Mouse (Mus musculus) c-Kit-positive CD71-positive TER-119-negative erythroid progenitor cells, embryonic 14.5 days (primary cell): ENCODE data around the gene Fam118b.

Experiments used
- DNase-seq: peaks from one replicate; pipeline ENCODE4 v3.0.0-alpha.2; 2013; ENCODE audit warnings: low read depth

Fam118b gene

DNA sequence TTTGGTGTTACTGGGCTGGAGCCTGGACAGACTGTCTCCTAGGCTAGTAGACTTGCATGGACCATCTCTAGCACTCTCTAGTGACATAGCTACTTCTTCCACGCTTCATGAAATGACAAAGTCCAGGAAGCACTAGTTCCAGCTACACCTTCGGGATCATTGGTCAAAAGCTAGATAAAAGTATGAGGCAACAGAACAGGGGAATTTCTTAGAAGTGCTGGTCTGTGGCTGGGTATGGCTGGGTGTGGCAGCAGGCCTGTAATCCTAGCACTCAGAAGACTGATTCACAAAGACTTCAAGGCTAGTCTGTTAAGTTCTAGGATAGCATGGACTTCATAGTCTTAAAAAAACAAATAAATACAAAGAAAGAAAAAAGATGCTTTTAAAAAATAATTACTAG is 4.2 kb downstream of the Fam118b start:
- no peak for DNase-seq

DNA sequence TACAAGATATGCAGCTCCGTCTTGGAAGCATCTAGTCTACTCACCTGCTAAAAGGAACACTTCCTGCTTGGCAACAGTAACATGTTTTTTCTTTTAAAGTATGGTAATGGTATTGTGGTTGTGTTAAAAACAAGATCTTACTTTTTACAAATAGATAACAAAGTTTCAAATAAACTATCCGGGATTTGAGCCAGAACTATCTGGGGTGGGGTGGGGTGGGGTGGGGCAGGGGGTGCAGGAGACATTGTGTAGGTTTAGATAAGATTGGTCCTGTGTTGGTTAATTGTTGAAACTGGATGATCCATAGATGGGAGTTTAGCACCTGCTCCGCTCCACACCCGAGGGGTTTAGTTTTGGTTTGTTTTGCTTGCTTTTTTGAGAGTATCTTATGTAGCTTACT is 5.2 kb downstream of the Fam118b start:
- DNase-seq: no peak

DNA sequence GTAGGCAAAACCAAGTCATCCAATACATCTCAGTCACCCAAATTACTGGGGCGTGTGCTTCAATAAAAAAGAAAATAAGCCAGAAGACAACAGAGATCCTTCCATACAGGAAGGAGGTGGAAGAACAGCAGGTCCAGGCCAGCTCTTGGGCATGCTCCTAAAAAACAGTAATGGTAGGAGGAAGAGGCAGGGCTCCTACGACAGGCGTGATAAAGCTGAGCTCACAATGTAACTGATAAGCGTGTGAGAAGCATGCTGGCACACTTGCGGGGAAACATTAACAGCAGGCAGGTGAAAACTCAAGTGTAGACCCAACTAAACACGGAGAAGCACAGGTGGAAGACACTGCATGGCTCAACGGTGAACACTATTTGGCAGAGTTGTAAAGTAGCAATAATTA is 10.2 kb downstream of the Fam118b start:
- no peak for DNase-seq

DNA sequence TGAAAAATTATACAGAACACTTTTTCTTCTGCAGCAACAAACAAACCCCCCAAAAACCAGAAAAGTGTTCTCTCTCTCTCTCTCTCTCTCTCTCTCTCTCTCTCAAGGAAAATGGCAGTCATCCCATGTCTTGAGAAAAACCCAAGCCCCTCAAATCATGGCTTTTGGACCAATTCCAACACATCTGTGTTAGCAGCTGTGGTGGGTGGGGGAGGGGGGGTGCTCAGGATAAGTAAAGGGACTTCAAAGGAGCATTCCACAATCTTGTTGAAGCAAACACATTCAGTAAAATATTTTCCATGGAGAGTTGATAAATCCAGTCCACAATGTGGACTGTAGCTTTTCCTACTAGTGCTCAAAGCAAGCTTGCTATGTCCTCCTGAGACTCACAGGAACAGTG is 18.1 kb downstream of the Fam118b start:
- no peak for DNase-seq

DNA sequence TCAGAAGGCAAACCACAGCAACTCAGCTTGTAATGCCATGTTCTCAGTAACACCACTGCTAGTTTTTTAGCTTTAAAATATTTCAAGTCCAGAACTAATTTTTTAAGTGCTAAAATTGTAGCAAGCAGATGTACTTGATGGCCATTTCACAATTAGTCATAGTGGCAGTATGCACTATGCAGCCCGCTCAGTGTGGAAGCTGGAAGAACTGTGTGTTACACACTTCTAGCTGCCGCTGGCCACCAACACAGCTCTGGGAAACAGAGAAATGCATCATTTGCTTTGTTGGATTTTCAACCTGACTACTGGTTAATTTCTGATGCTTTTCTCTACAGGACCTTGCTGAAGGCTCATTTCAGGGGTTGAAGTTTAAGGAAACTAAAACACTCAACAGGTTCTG is 20.2 kb downstream of the Fam118b start:
- DNase-seq: no peak

DNA sequence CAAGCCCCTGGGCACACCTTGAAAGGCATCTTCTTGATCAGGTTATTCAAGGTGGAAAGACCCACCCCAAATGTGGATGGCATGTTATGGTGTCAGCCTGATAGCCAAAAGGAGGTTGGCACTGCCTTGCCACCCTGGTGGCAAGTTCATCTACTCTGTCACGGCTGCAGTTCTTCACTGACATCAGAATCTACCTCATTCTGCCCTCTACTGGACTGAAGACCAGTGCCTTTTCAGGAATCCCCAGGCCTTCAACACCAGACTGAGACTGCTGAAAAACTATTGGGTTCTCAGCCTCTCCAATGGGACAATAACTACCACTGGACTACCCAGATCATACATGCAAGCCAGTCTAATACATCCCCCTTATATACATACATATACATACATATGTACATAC is 27.9 kb downstream of the Fam118b start:
- DNase-seq: no peak

DNA sequence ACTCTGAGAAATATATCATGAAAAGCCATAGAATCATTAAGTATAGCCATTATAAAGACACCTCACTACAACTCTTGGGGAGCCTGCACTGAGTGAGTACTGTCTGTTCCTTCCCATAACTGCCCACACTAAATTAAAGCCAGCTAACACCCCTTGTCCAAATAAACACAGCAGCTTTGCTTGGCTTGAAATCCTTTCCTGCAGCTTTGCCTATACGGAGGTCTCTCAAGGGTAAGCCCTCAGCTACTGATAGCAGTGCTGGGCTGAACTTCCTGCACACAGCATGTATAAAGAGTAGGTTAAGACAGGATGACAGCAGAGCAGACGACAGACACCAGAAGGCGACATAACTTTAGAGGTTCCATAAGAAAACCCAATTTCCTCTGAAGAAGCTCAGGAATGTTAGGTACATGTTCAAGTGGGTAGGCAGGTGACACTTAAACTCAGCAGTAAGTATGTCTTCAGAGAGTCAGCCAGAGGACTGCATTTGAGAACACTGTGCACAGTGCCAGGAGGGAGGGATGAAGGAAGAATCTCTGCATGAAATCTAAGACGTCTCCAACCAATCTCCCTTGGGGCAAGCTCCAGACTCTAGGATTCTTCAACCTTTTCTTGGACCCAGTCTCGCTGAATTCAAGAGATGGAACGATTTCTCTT is 28.6 kb downstream of the Fam118b start:
- DNase-seq: no peak

DNA sequence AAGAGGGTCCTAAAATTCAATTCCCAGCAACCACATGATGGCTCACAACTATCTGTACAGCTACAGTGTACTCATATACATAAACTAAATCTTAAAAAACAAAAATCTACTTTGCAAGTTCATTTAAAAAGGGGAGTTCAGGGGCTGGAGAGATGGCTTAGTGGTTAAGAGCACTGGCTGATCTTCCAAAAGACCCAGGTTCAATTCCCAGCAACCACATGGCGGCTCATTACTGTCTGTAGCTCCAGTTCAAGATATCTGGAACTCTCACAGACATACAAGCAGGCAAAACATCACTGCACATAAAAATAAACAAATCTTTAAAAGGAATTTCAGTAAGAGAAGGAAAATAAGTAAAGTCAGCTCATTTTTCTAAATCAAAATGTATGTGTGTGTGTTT is 29.2 kb downstream of the Fam118b start:
- DNase-seq: no peak

DNA sequence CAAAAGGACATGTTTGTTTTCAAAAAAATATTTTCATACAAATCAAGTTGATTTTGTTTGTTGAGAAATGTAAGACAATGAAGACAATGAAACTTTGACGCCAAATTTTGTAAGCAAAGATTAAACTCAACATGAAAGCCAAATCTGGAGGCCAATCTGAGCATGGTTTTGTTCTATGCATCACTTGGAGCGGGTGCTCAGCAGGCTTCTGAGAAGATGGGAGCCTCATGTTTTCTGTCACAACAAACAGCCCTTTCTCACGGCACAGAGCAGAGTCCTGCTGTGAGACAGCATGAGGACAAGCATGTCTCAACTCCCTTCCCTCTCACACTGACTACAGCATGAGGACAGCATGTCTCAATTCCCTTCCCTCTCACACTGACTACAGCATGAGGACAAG is 31.6 kb downstream of the Fam118b start:
- DNase-seq: no peak

DNA sequence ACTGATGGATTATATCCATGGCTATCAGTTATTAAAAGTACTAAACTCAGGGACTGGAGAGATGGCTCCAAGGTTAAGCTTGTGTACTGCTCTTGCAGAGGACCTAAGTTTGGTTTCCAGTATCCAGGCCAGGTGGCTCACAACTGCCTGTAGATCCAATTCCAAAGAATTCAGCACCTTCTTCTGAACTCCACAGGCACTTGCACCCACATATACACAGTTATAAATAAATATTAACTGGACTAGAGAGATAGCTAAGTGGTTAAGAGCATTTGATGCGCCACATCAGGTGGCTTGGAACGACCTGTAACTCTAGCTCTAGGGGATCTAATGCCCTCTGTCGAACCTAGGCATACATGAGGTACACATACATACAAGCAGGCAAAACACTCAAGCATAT is 38.9 kb downstream of the Fam118b start:
- no peak for DNase-seq

DNA sequence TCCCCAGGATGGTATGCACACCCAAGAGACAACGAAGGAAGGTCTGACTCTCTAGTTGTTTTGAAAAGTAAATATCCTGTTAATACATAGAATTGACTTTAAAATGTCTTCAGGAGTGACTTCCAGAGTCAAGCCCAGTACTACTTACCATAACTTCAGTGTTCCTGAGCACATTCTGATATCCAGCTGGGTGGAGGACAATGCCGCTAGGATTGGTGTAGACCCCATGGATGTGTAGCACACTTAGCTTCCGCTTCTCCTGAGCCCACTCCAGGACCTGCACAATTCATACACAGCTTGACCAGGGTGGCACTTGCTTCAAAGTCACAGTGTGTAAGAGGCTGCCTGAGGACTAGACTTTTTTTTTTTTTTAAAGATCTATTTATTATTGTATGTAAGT is 44.1 kb downstream of the Fam118b start:
- no peak for DNase-seq

DNA sequence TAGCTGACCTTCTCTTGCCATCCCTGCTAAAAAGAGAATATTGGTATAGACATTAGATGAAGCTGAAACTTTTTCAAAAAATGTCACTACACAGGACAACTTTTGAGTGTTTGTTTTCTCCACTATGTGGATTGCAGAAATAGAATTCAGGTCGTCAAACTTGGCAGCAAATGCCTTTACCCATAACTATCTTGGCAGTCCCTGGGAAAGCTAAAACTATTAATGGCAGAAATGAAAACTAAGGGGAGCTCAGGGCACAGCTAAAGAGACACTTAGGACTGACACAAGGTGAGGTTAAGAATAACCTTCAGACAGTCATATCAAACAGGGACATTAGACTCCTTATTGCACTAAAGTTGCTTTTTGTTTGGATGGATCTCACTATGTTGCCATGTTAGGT is 49.6 kb downstream of the Fam118b start:
- no peak for DNase-seq

DNA sequence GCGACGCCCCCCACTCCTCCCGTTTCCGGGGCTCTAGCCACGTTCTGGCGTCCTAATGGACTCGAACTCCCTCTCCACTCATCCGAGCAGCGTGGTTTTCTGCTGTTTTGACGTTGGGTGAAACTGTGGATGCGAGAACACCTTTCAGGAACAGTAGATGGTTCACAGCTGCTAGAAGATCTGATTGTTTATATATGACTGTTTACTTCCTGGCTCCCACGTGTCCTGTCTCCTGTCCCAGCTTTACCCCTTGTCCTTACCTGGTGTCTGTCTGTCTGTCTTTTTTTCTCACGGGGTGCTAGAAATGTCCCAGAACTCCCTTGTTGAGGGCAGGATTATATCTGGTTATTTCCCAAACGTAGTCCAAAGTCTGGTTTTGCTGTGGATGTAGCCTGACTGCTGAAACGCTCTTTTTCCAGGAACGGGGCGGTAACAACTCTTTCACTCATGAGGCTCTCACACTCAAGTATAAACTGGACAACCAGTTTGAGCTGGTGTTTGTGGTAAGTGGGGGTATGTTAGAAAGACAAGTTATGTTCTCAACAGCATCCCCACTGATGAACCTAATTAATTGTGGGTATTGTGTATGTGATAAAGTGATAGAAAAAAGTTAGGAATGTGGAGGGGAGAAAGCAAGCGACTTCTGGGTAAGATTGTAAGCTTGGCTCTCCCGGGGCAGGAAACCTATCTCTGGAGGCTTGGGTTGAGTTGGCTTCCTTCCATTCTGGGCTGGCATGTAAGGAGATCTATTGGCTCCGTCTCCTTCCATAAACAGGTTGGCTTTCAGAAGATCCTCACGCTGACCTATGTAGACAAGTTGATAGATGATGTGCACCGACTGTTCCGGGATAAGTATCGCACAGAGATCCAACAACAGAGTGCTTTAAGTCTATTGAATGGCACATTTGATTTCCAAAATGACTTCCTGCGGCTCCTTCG is 55.8 kb downstream of the Fam118b start:
- no peak for DNase-seq

DNA sequence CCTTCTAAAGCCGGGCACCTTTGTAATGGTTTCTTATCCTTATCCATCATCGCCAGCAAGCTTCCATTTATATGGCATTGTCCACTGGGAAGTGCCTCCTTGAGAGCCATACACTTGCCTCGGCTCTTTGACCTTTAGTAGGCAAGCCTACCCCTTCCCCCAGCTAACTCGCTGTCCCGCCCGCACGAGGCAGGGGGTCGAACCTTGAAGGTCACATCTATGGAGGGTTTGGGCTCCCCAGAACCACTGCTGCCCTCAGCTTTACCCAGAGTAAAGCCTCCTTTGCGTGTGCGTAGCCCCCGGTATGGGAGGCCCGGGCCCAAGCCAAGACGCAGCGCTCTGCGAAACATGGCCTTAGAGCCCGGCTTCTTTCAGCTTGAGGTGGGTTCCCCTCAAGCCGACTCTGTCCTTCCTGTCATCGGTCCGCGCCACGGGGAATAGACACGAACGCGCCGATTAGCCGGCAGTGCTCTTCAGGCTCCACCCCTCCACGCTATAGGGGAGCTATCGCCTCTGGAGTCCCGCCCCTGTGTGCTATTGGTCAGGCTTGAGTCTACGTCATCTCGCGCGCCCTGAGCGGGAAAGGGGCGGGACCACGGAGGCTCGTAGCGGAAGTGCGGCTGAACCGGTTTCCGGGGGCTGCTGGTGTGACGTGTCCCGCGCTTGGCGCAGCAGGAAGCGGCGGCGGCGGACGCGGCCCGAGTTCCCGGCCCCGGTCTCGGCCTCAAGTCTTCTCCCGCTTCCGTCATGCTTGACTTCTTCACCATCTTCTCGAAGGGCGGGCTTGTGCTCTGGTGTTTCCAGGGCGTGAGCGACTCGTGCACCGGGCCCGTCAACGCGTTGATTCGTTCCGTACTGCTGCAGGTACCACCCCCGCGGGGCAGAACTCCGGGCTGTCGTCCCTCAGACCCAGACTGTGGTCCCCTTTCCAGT is 56.8 kb downstream of the Fam118b start, which contains the start of gene Foxred1:
Gene Foxred1 (minus strand): TSS at position 514 of the 933 bp plus-strand sequence.
- peak; percentile 98 for DNase-seq

DNA sequence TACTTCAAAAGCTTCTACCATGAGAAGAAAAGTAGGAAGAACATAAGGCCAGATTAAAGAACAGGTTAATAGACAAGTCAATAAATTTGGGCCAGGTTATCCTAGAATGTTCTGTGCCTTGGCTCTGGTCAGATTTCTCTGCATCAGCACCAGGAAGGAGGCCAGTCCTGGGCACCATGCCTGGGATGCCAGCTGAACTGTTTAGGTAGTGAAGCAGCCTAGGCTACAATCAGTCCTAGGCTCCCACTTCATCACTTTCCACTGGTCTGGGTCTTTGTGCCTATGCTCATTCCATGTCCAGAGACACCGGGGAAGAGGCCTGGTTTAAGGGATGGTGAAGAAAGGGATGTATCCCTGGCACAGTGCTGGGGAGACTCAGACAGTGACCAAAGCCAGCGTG is 63.2 kb downstream of the Fam118b start:
- no peak for DNase-seq

DNA sequence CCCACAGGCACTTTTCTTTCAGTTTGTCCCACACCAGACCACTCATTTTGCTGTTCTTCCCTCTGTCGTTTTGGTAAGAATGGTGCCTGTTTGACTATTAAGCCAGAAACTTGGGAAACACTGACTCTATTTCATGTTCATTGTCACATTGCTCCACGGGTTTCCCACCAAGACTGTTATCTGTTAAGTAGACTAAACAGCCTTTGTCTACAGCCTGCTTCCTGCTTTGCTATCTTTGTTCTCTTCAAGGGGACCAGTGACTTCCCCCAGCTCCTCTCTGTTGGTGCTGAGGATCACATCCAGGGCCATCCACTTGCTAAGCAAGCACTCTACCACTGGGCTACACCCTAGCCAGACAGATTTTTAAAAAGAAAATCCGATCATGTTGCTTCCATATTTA is 64.1 kb downstream of the Fam118b start:
- no peak for DNase-seq

DNA sequence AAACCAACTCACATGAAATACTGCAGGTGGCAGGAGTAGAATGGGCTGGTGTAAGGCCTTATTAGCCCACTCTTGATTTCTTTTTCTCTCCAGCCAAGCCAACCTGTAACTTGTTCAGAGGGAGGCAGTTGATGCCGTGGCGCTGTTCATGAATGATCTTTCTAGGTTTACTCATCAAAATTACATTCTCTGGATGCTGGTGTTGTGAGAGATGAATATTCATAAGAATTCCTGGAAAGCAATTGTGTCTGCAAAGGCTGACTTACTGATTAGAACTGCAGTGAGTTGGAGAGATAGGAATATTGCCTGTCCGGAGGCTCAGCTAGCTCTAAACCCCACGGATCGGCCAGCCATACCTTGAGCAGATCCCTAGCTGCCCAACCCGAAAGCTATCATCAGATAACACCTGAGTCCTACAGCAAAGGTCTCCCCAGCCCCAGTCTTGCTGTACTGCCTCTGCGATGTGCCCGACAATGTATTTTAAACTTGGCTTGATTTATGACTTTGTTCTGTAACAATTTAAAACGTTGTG is 67.0 kb downstream of the Fam118b start:
- peak; percentile 59 for DNase-seq

DNA sequence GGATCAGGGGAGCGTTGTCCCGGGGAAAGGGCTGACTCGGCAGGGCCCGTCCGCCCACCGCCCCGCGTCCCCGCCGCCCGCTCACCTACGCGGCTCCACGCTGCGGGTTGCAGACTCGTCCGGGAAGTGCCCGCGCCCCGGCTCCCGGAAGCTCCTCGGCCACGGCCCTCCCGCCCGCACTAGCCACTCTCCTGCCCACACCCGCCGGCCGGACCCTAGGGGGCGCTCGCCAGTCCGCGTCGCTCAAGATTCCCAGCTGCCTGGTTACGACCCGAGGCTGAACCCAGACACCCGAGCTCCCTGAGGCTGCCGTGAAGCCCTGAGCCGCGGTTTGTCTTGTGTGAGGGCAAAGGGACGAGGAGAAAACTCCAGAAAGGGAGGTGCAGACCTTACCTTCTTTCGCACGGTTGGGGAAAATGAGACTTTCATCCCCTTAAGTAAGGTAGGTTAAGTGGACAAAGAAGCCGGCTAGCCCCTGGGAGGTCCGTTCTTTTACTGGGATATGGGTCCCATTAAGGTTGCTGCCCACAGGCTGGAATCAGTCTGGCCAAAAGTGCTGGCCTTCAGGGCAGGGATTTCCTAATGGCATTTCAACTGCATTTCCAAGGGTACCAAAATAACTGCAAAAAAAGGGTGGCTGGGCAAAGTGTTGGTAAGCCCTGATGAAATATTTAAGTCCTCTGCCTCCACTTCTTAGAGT is 67.7 kb downstream of the Fam118b start, which contains the start of the genes Srpr and Tirap:
Gene Srpr (plus strand): TSS at position 404 of the 700 bp plus-strand sequence.
Gene Tirap (minus strand): TSS at position 520 of the 700 bp plus-strand sequence.
- DNase-seq: peak; percentile 63

DNA sequence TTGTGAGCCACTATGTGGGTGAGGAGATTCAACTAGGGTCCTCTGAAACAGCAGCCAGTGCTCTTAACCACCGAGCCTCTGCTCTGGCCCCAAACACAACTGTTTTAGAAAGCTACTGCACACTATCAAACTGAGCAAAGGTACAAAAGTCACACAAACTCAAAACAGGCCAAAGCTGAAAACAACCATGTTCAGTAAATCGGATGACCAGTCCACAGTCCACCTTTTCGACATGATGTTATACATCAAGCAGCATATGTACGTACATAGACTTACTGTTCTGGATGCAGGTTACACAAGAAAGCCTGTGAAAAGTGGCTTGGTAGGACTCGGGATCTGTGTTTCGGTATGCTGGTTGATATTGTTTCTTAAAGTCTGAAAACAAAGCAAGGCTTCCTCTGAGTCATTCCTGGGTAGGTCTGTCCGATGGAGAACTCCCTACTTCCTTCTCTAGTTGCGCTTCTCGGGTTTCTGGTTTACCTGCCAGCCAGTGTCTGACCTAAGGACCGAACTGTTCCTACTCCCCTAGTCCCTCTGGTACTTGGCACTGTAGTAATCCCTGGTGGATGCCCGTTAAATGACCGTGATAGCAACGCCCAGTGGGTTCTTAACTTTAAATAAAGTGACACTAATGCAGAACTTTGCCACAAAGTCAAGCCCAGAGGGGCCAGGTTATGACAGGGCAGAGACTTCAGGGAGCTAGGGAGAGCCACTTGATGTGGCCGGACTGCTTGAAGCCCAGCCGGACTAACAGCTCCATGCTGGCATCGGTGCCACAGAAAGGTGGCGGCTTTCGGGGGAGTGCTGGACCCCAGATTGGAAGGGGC is 68.4 kb downstream of the Fam118b start:
- DNase-seq: no peak

DNA sequence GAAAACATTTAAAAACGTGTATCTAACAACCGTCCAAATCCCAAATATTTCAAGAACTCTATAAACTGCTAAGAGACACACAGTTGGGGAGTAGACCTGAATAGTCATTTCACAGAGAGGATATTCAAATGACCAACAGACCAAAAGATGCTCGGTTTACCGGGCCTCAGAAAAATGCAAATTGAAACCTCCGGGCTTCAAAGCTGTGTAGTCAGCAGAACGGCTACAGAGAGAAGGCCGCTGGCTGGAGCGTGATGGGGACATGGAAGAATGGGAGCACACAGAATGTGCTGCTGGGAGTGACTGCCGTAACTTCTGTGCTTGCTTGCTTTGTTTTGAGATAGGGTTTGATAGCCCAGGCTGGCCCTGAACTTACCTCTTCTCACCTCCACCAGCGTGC is 69.3 kb downstream of the Fam118b start:
- no peak for DNase-seq
